Mouse (Mus musculus) forebrain, embryonic 11.5 days (tissue): ENCODE measurements around the gene Ifnlr1. TPM values are rescaled to one million over a fixed set of nuclear protein-coding genes. Genes with fewer than 3 reads are reported as not detected.
"Not testable (repeated sequence)": the region's sequence is repeated elsewhere in the genome, so short reads cannot be mapped to it uniquely, and the experiment has no call there.

Source experiments
- ATAC-seq: fragments of 200-750 bp; cut with Nextera tagmentation; replicated peaks from 2 replicates; pipeline ENCODE4 v1.8.0; 2017; ENCODE audit warnings: moderate TSS enrichment; ENCODE audit not compliant: low FRiP score
- DNase-seq: peaks from one replicate; pipeline ENCODE4 v3.0.0-alpha.2; 2017; ENCODE audit warnings: low spot score
- H3K27ac ChIP-seq: fragments of 300-500 bp; sonication (generic); 2 replicates; pipeline ENCODE4 v1.5.1; 2014; ENCODE audit warnings: low read depth, low read length
- H3K27me3 ChIP-seq: fragments of 300-500 bp; sonication (generic); 2 replicates; pipeline ENCODE4 v1.6.1; 2014; ENCODE audit warnings: mild to moderate bottlenecking, low read length, mixed read lengths; ENCODE audit not compliant: control insufficient read depth, insufficient read depth
- H3K36me3 ChIP-seq: fragments of 300-500 bp; sonication (generic); 2 replicates; pipeline ENCODE4 v1.6.1; 2014; ENCODE audit warnings: mild to moderate bottlenecking, low read length, moderate library complexity, mixed read lengths; ENCODE audit not compliant: control insufficient read depth, insufficient read depth
- H3K4me1 ChIP-seq: fragments of 300-500 bp; sonication (generic); replicated peaks from 2 replicates; pipeline ENCODE4 v1.6.1; 2014; ENCODE audit warnings: low read length, mixed read lengths; ENCODE audit not compliant: control insufficient read depth, insufficient read depth
- H3K4me2 ChIP-seq: fragments of 300-500 bp; sonication (generic); 2 replicates; pipeline ENCODE4 v1.6.1; 2014; ENCODE audit warnings: low read depth, mild to moderate bottlenecking, low read length, moderate library complexity, mixed read lengths; ENCODE audit not compliant: severe bottlenecking
- H3K4me3 ChIP-seq: fragments of 300-500 bp; sonication (generic); 2 replicates; pipeline ENCODE4 v1.5.1; 2014; ENCODE audit warnings: low read depth, low read length
- H3K9ac ChIP-seq: fragments of 300-500 bp; sonication (generic); 2 replicates; pipeline ENCODE4 v1.6.1; 2014; ENCODE audit warnings: low read length
- H3K9me3 ChIP-seq: fragments of 300-500 bp; sonication (generic); 2 replicates; pipeline ENCODE4 v1.6.1; 2016; ENCODE audit warnings: low read length, mixed read lengths; ENCODE audit not compliant: control insufficient read depth
- WGBS: fragments of 180-500 bp; shearing (Covaris S2); extraction: QIAGEN DNeasy Blood & Tissue Kit; methylation state at CpG from one replicate; pipeline ENCODE4 v1.1.7; 2014; 5-methylcytosine and 5-hydroxymethylcytosine counted together
- polyA plus RNA-seq: library from polyadenylated mRNA; unstranded; fragments of >200 nt; fragmentation: Nextera tagmentation; extraction: Ambion mirVana; gene quantifications from 2 replicates; pipeline ENCODE4 v1.2.1, GENCODE M21; 2014

The Ifnlr1 gene
- polyA plus RNA-seq, 1 experiment from 2014 or later, result 0.59 TPM

- H3K4me2 ChIP-seq, result no peak overlapping the region
- DNase-seq, result no peak
- H3K4me1 ChIP-seq, result no peaks in the 10 kb centered on the region
- ATAC-seq, result no peak
- no peak overlapping the region for H3K4me3 ChIP-seq
- H3K27ac ChIP-seq, result no peak overlapping the region
- 81% methylated on average over 7 of the region's 7 CpGs for WGBS
- H3K9me3 ChIP-seq, result no peaks in the 10 kb centered on the region; the same call in 1 of the 2 replicates
- H3K27me3 ChIP-seq, result no peaks in the 10 kb centered on the region
- H3K9ac ChIP-seq, result no peak overlapping the region
- H3K36me3 ChIP-seq, result no peaks in the 10 kb centered on the region
Observed at GRCm38 (mm10) chr4:135698498-135698897, 12.4 kb downstream of the Ifnlr1 start.

DNA sequence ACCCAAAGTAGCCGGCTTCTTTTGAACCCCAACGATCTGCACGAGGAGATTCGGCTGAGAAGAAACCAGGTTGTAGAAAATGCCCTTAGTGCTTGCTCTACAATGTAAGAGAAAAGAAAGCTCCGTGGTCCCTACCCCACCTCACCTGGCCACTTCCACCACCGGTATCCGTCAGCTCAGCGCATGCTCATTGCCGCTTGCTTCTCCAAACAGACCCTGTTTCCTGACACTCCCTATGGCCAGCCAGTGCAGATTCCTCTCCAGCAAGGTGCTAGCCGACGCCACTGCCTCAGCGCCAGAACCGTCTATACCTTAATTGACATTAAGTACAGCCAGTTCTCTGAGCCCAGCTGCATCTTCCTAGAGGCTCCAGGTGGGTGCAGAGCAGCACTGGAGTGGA is 17.4 kb downstream of the Ifnlr1 start:
- no peaks in the 10 kb centered on the region for H3K4me1 ChIP-seq
- DNase-seq (no peak), ATAC-seq (no peak)
- H3K36me3 ChIP-seq, result no peaks in the 10 kb centered on the region
- no peak overlapping the region for H3K4me3 ChIP-seq
- H3K27ac ChIP-seq, result no peak overlapping the region
- WGBS, result 82% methylated on average over 13 of the region's 13 CpGs
- H3K27me3 ChIP-seq, result no peaks in the 10 kb centered on the region
- no peak overlapping the region for H3K9ac ChIP-seq
- no peaks in the 10 kb centered on the region for H3K9me3 ChIP-seq
- no peak overlapping the region for H3K4me2 ChIP-seq

DNA sequence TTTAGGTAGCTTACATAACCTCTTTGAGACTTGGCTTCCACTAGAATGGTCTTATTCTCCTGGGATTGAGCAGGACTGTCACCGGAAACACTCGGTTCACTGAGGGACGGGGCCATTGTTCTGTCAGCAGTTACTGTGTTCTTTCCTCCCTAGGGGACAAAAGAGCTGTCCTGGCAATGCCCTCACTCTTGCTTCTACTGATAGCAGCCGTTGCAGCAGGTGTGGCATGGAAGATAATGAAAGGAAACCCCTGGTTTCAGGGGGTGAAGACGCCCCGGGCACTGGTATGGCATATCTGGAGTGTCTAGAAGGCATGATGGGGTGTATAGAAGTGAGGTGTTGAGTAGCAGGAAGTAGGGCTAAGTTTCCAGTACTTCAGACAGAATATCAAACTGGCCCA is 17.9 kb downstream of the Ifnlr1 start:
- no peaks in the 10 kb centered on the region for H3K9me3 ChIP-seq
- 44% methylated on average over 6 of the region's 6 CpGs for WGBS
- no peak overlapping the region for H3K4me3 ChIP-seq
- no peak overlapping the region for H3K27ac ChIP-seq
- ATAC-seq (no peak), DNase-seq (no peak)
- H3K4me1 ChIP-seq, result no peaks in the 10 kb centered on the region
- no peak overlapping the region for H3K9ac ChIP-seq
- no peaks in the 10 kb centered on the region for H3K36me3 ChIP-seq
- no peaks in the 10 kb centered on the region for H3K27me3 ChIP-seq
- H3K4me2 ChIP-seq, result no peak overlapping the region

DNA sequence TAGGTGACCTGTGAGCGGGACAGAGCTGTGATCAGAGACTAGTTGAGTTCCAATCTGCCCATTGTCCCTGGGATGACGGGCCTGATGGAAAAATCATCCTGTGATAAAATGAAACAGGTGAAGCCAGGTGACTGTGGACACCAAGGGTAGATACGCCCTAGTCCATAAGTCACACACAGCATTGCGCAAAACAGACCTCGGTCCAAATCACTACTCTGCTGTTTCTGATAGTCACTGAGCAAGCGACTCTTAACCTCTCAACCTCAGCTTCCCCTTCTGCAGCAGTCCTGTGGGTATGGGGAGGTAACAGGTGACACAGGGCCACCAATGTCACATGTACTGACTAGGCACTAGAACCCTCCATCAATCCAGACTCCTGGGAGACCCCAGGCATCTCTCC is 20.0 kb downstream of the Ifnlr1 start:
- no peaks in the 10 kb centered on the region for H3K27me3 ChIP-seq
- H3K4me1 ChIP-seq, result no peaks in the 10 kb centered on the region
- DNase-seq, result no peak
- H3K9me3 ChIP-seq, result no peaks in the 10 kb centered on the region
- H3K27ac ChIP-seq, result no peak overlapping the region
- no peak for ATAC-seq
- no peak overlapping the region for H3K9ac ChIP-seq
- no peaks in the 10 kb centered on the region for H3K36me3 ChIP-seq
- no peak overlapping the region for H3K4me2 ChIP-seq
- no peak overlapping the region for H3K4me3 ChIP-seq
- WGBS, result 94% methylated on average over 6 of the region's 6 CpGs

DNA sequence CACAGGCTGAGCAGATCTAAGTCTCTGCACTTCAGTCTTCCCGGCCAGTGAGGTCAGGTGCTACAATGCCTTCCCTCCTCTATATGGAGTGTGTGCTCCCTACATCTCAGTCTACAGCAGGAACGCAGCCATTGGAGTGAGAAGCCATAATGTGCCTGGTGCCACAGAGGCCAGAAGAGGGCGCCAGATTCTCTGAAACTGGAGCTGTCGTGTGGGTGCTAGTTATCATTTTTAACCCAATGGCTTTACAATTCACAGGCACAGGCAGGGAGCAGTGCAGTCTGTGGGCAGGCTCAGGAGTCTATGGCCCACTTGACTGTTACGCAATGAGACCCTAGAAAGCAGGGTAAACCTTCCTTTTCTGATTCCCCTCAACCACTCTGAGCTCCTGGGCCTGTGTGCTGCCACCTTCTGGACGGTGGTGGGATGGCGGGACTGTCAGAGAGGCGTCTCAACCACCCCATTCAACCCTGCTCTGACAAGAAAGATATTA is 23.0 kb downstream of the Ifnlr1 start:
- DNase-seq (peak; percentile 89), ATAC-seq (0 out of 2 replicates have a peak, but pooled peaks have one; percentile 33)
- H3K4me2 ChIP-seq, result peak overlapping the region; percentile 24; the same call in 1 of the 2 replicates
- H3K27me3 ChIP-seq, result no peaks in the 10 kb centered on the region
- no peaks in the 10 kb centered on the region for H3K36me3 ChIP-seq
- 9% methylated on average over 8 of the region's 8 CpGs for WGBS
- H3K9ac ChIP-seq, result no peak overlapping the region
- H3K4me1 ChIP-seq, result no peaks in the 10 kb centered on the region
- no peak overlapping the region for H3K27ac ChIP-seq
- no peak overlapping the region for H3K4me3 ChIP-seq
- no peaks in the 10 kb centered on the region for H3K9me3 ChIP-seq

GRCm38 (mm10) chr4:135709621-135710020 is 23.5 kb downstream of the Ifnlr1 start:
- Histone ChIP-seq H3K4me2 (no peak overlapping the region), H3K4me3 (no peak overlapping the region), H3K4me1 (no peaks in the 10 kb centered on the region), H3K27ac (no peak overlapping the region), H3K9ac (no peak overlapping the region), H3K36me3 (no peaks in the 10 kb centered on the region), H3K9me3 (no peaks in the 10 kb centered on the region), H3K27me3 (no peaks in the 10 kb centered on the region)
- DNase-seq (no peak), ATAC-seq (no peak)
- 78% methylated on average over 11 of the region's 11 CpGs for WGBS

GRCm38 (mm10) chr4:135710392-135710791 is 24.3 kb downstream of the Ifnlr1 start:
- no peak overlapping the region for H3K9ac ChIP-seq
- no peaks in the 10 kb centered on the region for H3K36me3 ChIP-seq
- H3K27me3 ChIP-seq, result no peaks in the 10 kb centered on the region
- 86% methylated on average over 3 of the region's 3 CpGs for WGBS
- H3K4me3 ChIP-seq, result no peak overlapping the region
- no peaks in the 10 kb centered on the region for H3K9me3 ChIP-seq
- no peak overlapping the region for H3K27ac ChIP-seq
- no peak overlapping the region for H3K4me2 ChIP-seq
- no peak for ATAC-seq
- no peaks in the 10 kb centered on the region for H3K4me1 ChIP-seq
- no peak for DNase-seq

DNA sequence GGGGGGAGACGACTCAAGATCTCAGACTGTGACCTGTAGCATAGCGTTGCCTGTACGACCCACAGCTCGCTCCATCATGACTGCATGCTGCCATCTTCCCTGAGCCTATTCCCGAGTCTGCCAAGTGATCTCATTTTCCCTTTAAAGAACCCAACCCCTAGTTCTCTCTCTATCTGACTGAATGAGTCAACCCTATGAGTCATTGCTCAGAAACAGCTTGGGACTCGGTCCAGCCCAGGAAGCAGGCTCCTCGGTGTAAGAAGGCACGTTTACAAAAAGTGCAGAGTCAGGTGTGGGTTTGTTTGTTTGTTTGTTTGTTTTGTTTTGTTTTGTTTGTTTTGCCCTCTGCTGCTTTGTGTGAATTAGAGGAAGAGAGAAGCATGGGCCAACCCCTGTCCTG is 28.7 kb downstream of the Ifnlr1 start:
- Histone ChIP-seq H3K4me3 (no peak overlapping the region), H3K9ac (no peak overlapping the region), H3K27me3 (no peaks in the 10 kb centered on the region), H3K4me1 (no peaks in the 10 kb centered on the region), H3K36me3 (no peaks in the 10 kb centered on the region), H3K27ac (no peak overlapping the region), H3K4me2 (no peak overlapping the region), H3K9me3 (no peaks in the 10 kb centered on the region)
- no peak for DNase-seq
- ATAC-seq, result no peak
- 90% methylated on average over 8 of the region's 8 CpGs for WGBS

GRCm38 (mm10) chr4:135716438-135716837 is 30.4 kb downstream of the Ifnlr1 start:
- not testable (repeated sequence) for ATAC-seq

More at GRCm38 (mm10) chr4:135716438-135716837, 30.4 kb downstream of the Ifnlr1 start:
- not testable (repeated sequence) for H3K9me3 ChIP-seq, H3K36me3 ChIP-seq, H3K4me1 ChIP-seq, H3K27me3 ChIP-seq, H3K9ac ChIP-seq, H3K4me2 ChIP-seq, H3K4me3 ChIP-seq, DNase-seq, H3K27ac ChIP-seq
- 96% methylated on average over 11 of the region's 11 CpGs for WGBS
